Mouse (Mus musculus) C2C12 (cell line): ENCODE results near the gene Cdc25a. TPM values are rescaled to one million over a fixed set of nuclear protein-coding genes. Genes with fewer than 3 reads are reported as not detected.

Experiments
- H3K27me3 ChIP-seq: one replicate; pipeline ENCODE4 v1.6.1; 2011; ENCODE audit not compliant: control insufficient read depth, insufficient read depth, insufficient read length
- H3K36me3 ChIP-seq: one replicate; pipeline ENCODE4 v1.6.1; 2011; ENCODE audit not compliant: control insufficient read depth, insufficient read depth
- H3K4me3 ChIP-seq: one replicate; pipeline ENCODE4 v1.5.1; 2011; ENCODE audit warnings: mild to moderate bottlenecking, control low read depth; ENCODE audit not compliant: poor library complexity, insufficient read depth, severe bottlenecking
- H3K79me2 ChIP-seq: one replicate; pipeline ENCODE4 v1.6.1; 2011; ENCODE audit not compliant: control insufficient read depth, insufficient read depth
- H3K79me3 ChIP-seq: one replicate; pipeline ENCODE4 v1.6.1; 2011; ENCODE audit warnings: low read depth, control low read depth
- H3ac ChIP-seq: one replicate; pipeline ENCODE3; 2011; ENCODE audit warnings: low read depth; ENCODE audit not compliant: control insufficient read depth, insufficient read length
- CEBPB ChIP-seq: IDR thresholded peaks from one replicate; pipeline ENCODE4 v1.6.1; 2011; ENCODE audit warnings: low read depth, mild to moderate bottlenecking, control low read depth, moderate library complexity
- CTCF ChIP-seq: IDR thresholded peaks from one replicate; pipeline ENCODE4 v1.5.1; 2011; ENCODE audit not compliant: control insufficient read depth, insufficient read depth, insufficient read length
- FOSL1 ChIP-seq: IDR thresholded peaks from one replicate; pipeline ENCODE4 v1.8.0; 2011; ENCODE audit warnings: mild to moderate bottlenecking, low read length; ENCODE audit not compliant: poor library complexity, insufficient read depth, severe bottlenecking
- MAX ChIP-seq: IDR thresholded peaks from one replicate; pipeline ENCODE4 v1.6.1; 2011; ENCODE audit warnings: mild to moderate bottlenecking, control low read depth
- MYOD1 ChIP-seq: IDR thresholded peaks from one replicate; pipeline ENCODE4 v1.6.1; 2011; ENCODE audit warnings: low read depth; ENCODE audit not compliant: control insufficient read depth, insufficient read length
- MYOG ChIP-seq: IDR thresholded peaks from one replicate; pipeline ENCODE4 v1.6.1; 2011; ENCODE audit not compliant: control insufficient read depth, insufficient read length; ENCODE audit errors: extremely low read depth
- USF1 ChIP-seq: IDR thresholded peaks from one replicate; pipeline ENCODE4 v1.6.1; 2011; ENCODE audit warnings: low read depth, mild to moderate bottlenecking, control low read depth, moderate library complexity
- long read RNA-seq, 2 experiments: library from polyadenylated mRNA; unstranded; transcript quantifications; one replicate each; pipeline ENCODE4 v2.0.0; 2019 to 2020
- polyA plus RNA-seq: library from polyadenylated mRNA; unstranded; fragments of >200 nt; fragmentation: generic; extraction: Trizol; gene quantifications from one replicate; pipeline ENCODE4 v1.2.1, GENCODE M21; 2012; ENCODE audit warnings: missing spikeins

The Cdc25a gene
- 23.3 TPM for polyA plus RNA-seq
- long read RNA-seq, experiment 1, partial matches to known transcripts, result 1 of 7 reads
- long read RNA-seq, experiment 1, other reads (novel, unspliced or antisense), result 4 of 7 reads
- long read RNA-seq, experiment 2, transcript Cdc25a-201 (15 exons, 3,632 nt), result major isoform, 54 of 84 reads
- long read RNA-seq, experiment 2, partial matches to known transcripts, result 10 of 84 reads
- long read RNA-seq, experiment 2, other reads (novel, unspliced or antisense), result 19 of 84 reads

DNA sequence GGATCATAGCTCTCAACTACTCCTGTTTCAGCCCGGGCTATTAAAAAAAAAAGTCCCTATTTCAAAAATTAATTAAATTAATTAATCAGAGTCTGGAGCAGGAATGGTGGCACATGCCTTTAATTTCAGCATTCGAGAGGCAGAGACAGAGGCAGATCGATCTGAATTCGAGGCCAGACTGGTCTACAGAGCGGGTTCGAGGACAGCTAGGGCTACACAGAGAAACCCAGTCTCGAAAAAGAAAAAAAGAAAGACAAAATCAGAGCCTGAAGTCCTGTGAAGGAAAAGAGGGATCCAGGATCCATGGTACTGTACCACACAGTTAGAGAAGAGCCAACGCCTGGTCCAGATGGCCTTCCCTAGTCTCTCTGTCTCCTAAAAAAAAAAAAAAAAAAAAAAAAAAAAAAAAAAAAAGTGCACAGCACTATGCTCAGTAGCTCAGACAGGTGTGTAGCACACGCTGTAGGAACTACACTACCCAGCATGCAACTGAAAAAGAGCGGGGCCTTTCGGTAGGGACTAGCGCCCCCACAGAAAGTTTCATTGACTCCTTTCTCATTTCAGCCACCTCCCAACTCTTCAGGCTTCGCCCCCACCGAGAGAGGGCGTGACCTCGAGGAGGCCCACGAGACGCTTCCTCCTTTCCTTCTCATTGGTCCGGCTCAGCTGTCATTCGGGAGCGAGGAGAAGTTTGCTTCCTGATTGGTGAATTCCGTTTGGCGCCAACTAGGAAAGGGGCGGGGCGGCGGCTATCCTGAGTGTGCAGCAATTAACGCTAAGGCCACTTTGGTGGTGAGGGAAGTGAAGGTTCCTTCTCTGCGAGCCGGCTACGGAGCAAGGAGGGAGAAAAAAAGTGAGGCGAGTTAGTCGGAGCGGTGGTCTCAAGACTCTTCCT is at the start of gene Cdc25a:
Cdc25a (plus strand) TSS at position 783 of the 895 bp plus-strand sequence.
- Histone ChIP-seq H3ac (peak within 1 kb of the TSS; percentile 99), H3K4me3 (peak within 1 kb of the TSS; percentile 80), H3K79me2 (peaks cover 46% of the 10 kb centered on the region), H3K79me3 (peaks cover 40% of the 10 kb centered on the region), H3K36me3 (peaks cover 30% of the 10 kb centered on the region), H3K27me3 (no peaks in the 10 kb centered on the region)
- TF ChIP-seq USF1 (peak; percentile 77), MAX (peak; percentile 55), MYOG (no peak)

DNA sequence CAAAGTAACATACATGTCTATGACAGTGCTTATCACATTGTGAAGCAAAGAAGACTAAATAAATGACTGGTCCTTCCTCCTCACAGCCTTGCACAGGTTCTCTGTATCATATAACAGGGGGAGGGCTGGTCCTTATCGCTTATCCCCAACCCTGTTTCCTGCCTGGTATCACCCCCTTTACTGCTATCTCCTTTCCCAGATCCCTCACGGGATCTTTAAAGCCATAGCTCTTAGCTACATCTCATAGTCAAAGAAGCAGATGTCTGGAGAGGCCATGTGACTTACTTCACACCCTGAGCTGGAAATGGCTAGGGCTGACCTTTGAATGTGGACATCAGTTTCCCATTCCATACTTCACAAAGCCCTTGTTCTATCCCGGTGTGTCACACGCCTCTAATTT is 49.6 kb upstream of the Cdc25a start:
- H3K27me3 ChIP-seq, result no peaks in the 10 kb centered on the region
- no peak for TF ChIP-seq USF1
- no peak for TF ChIP-seq MAX
- no peak for TF ChIP-seq MYOD1
- TF ChIP-seq CEBPB, result no peak
- no peak for TF ChIP-seq CTCF
- no peak for TF ChIP-seq FOSL1
- no peak overlapping the region for H3ac ChIP-seq
- H3K79me2 ChIP-seq, result no peaks in the 10 kb centered on the region
- H3K79me3 ChIP-seq, result no peaks in the 10 kb centered on the region
- no peaks in the 10 kb centered on the region for H3K36me3 ChIP-seq
- no peak overlapping the region for H3K4me3 ChIP-seq

GRCm38 (mm10) chr9:109826181-109826580 is 49.2 kb upstream of the Cdc25a start:
- no peak for TF ChIP-seq CTCF
- TF ChIP-seq CEBPB, result no peak
- no peak for TF ChIP-seq USF1
- no peak for TF ChIP-seq FOSL1
- TF ChIP-seq MYOG, result no peak
- TF ChIP-seq MYOD1, result no peak
- TF ChIP-seq MAX, result no peak
- H3K79me3 ChIP-seq, result no peaks in the 10 kb centered on the region
- no peaks in the 10 kb centered on the region for H3K79me2 ChIP-seq
- no peak overlapping the region for H3K4me3 ChIP-seq
- no peaks in the 10 kb centered on the region for H3K27me3 ChIP-seq
- H3K36me3 ChIP-seq, result no peaks in the 10 kb centered on the region
- no peak overlapping the region for H3ac ChIP-seq

- Histone ChIP-seq H3K4me3 (peak within 1 kb of the TSS; percentile 49), H3K27me3 (no peaks in the 10 kb centered on the region), H3K79me2 (peaks cover 17% of the 10 kb centered on the region), H3K79me3 (no peaks in the 10 kb centered on the region), H3ac (peak within 1 kb of the TSS; percentile 72), H3K36me3 (peaks cover 3% of the 10 kb centered on the region)
- TF ChIP-seq MYOG, result no peak
- peak; percentile 91 for TF ChIP-seq USF1
- peak; percentile 40 for TF ChIP-seq CTCF
- TF ChIP-seq FOSL1, result no peak
- TF ChIP-seq CEBPB, result no peak
- TF ChIP-seq MYOD1, result no peak
- TF ChIP-seq MAX, result peak; percentile 98
These were observed 42.8 kb upstream of the Cdc25a start, which contains the start of gene Nme6 for GRCm38 (mm10) chr9:109832391-109833087. TSS of gene Nme6 (plus strand) at chr9:109832749.

DNA sequence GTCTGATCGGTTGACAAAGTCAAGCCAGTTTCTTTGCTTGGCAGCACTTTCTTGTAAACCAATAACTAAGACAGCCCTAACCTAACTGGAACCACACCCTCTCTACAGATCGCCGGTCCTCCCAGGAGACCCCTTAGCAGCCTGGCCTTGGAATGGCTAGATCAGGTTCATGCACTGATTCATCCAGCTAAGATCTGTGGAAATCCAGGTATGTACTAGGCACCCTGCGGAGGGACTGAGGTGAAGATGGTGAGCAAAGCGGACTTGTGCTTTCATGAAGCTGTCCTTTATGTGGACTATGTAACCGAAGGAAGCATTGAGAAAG is 42.3 kb upstream of the Cdc25a start:
- H3ac ChIP-seq, result peak overlapping the region; percentile 9
- H3K79me3 ChIP-seq, result no peaks in the 10 kb centered on the region
- no peaks in the 10 kb centered on the region for H3K27me3 ChIP-seq
- H3K36me3 ChIP-seq, result peaks cover 3% of the 10 kb centered on the region
- peak overlapping the region; percentile 49 for H3K4me3 ChIP-seq
- no peak for TF ChIP-seq MAX
- TF ChIP-seq CTCF, result no peak
- TF ChIP-seq MYOD1, result no peak
- no peak for TF ChIP-seq CEBPB
- TF ChIP-seq MYOG, result no peak
- no peak for TF ChIP-seq FOSL1
- TF ChIP-seq USF1, result no peak
- H3K79me2 ChIP-seq, result peaks cover 17% of the 10 kb centered on the region
